Mouse (Mus musculus): ENCODE data around the gene Lztfl1. TPM values are rescaled to one million over a fixed set of nuclear protein-coding genes. Genes with fewer than 3 reads are reported as not detected.

Gene Lztfl1
- polyA plus RNA-seq, 1 experiment from 2014 or later: 48.4 TPM

- Histone ChIP-seq H3K4me2 (no peak overlapping the region), H3K4me1 (no peaks in the 10 kb centered on the region), H3K36me3 (no peaks in the 10 kb centered on the region), H3K27ac (no peak overlapping the region), H3K27me3 (replicated peaks) (no peaks in the 10 kb centered on the region), H3K9ac (no peak overlapping the region), H3K4me3 (replicated peaks) (no peak overlapping the region), H3K9me3 (no peaks in the 10 kb centered on the region)
- 61% methylated on average over 3 of the region's 3 CpGs for WGBS
- no peak for ATAC-seq (ENCODE audit: insufficient read depth, low FRiP score, low read depth)
Observed at GRCm38 (mm10) chr9:123734133-123734532, 16.6 kb upstream of the Lztfl1 start.

GRCm38 (mm10) chr9:123731271-123731670 is 13.8 kb upstream of the Lztfl1 start:
- Histone ChIP-seq H3K9me3 (no peaks in the 10 kb centered on the region), H3K27me3 (replicated peaks) (no peaks in the 10 kb centered on the region), H3K36me3 (no peaks in the 10 kb centered on the region), H3K27ac (no peak overlapping the region), H3K4me3 (replicated peaks) (no peak overlapping the region), H3K4me1 (no peaks in the 10 kb centered on the region), H3K4me2 (no peak overlapping the region), H3K9ac (no peak overlapping the region)
- 64% methylated on average over 3 of the region's 3 CpGs for WGBS
- ATAC-seq (ENCODE audit: insufficient read depth, low FRiP score, low read depth): no peak

- WGBS: 75% methylated on average over 2 of the region's 2 CpGs
- H3K36me3 ChIP-seq: no peaks in the 10 kb centered on the region
- no peaks in the 10 kb centered on the region for H3K27me3 ChIP-seq (replicated peaks)
- no peaks in the 10 kb centered on the region for H3K4me1 ChIP-seq
- H3K4me2 ChIP-seq: no peak overlapping the region
- no peak overlapping the region for H3K27ac ChIP-seq
- no peak overlapping the region for H3K9ac ChIP-seq
- no peak overlapping the region for H3K4me3 ChIP-seq (replicated peaks)
- no peak for ATAC-seq (ENCODE audit: insufficient read depth, low FRiP score, low read depth)
- no peaks in the 10 kb centered on the region for H3K9me3 ChIP-seq
Observed at GRCm38 (mm10) chr9:123722737-123723493, 5.4 kb upstream of the Lztfl1 start.

- Histone ChIP-seq H3K4me2 (peak overlapping the region; percentile 47), H3K4me3 (replicated peaks) (0 out of 2 replicates have a peak overlapping the region, but pooled peaks have one; percentile 1), H3K27ac (no peak overlapping the region), H3K9me3 (no peaks in the 10 kb centered on the region), H3K27me3 (replicated peaks) (no peaks in the 10 kb centered on the region), H3K36me3 (no peaks in the 10 kb centered on the region; the same call in 1 of the 2 replicates), H3K9ac (no peak overlapping the region), H3K4me1 (peaks cover 3% of the 10 kb centered on the region; the same call in 1 of the 2 replicates)
- 33% methylated on average over 3 of the region's 3 CpGs for WGBS
- ATAC-seq (ENCODE audit: insufficient read depth, low FRiP score, low read depth): no peak
Observed at GRCm38 (mm10) chr9:123716301-123716700, 1.2 kb downstream of the Lztfl1 start.

GRCm38 (mm10) chr9:123713111-123713510 is 4.4 kb downstream of the Lztfl1 start:
- no peak for ATAC-seq (ENCODE audit: insufficient read depth, low FRiP score, low read depth)
- WGBS: 82% methylated on average over 2 of the region's 2 CpGs
- H3K9ac ChIP-seq: no peak overlapping the region

GRCm38 (mm10) chr9:123709226-123709625 is 8.3 kb downstream of the Lztfl1 start:
- 48% methylated on average over 2 of the region's 2 CpGs for WGBS
- Histone ChIP-seq H3K9ac (no peak overlapping the region), H3K27me3 (replicated peaks) (no peaks in the 10 kb centered on the region), H3K4me3 (replicated peaks) (no peak overlapping the region), H3K36me3 (peaks cover 20% of the 10 kb centered on the region), H3K9me3 (no peaks in the 10 kb centered on the region), H3K4me1 (no peaks in the 10 kb centered on the region), H3K4me2 (no peak overlapping the region), H3K27ac (no peak overlapping the region)
- no peak for ATAC-seq (ENCODE audit: insufficient read depth, low FRiP score, low read depth)

More at GRCm38 (mm10) chr9:123713111-123713510, 4.4 kb downstream of the Lztfl1 start:
- Histone ChIP-seq H3K27ac (no peak overlapping the region), H3K27me3 (replicated peaks) (no peaks in the 10 kb centered on the region), H3K4me2 (no peak overlapping the region), H3K36me3 (peaks cover 7% of the 10 kb centered on the region), H3K4me3 (replicated peaks) (no peak overlapping the region), H3K4me1 (peaks cover 3% of the 10 kb centered on the region; the same call in 1 of the 2 replicates), H3K9me3 (no peaks in the 10 kb centered on the region)

- H3K9ac ChIP-seq: no peak overlapping the region
- no peak overlapping the region for H3K27ac ChIP-seq
- no peaks in the 10 kb centered on the region for H3K4me1 ChIP-seq
- peaks cover 15% of the 10 kb centered on the region; the same call in 1 of the 2 replicates for H3K36me3 ChIP-seq
- ATAC-seq (ENCODE audit: insufficient read depth, low FRiP score, low read depth): peak; percentile 95
- no peak overlapping the region for H3K4me2 ChIP-seq
- no peak overlapping the region for H3K4me3 ChIP-seq (replicated peaks)
- WGBS: 79% methylated on average over 5 of the region's 5 CpGs
- no peaks in the 10 kb centered on the region for H3K9me3 ChIP-seq
- no peaks in the 10 kb centered on the region for H3K27me3 ChIP-seq (replicated peaks)
Observed at GRCm38 (mm10) chr9:123701822-123702221, 15.7 kb downstream of the Lztfl1 start.

GRCm38 (mm10) chr9:123695634-123696302 is 21.7 kb downstream of the Lztfl1 start:
- H3K27me3 ChIP-seq (replicated peaks): no peaks in the 10 kb centered on the region
- no peak overlapping the region for H3K27ac ChIP-seq
- peaks cover 5% of the 10 kb centered on the region; the same call in 1 of the 2 replicates for H3K36me3 ChIP-seq
- no peaks in the 10 kb centered on the region for H3K4me1 ChIP-seq
- no peak overlapping the region for H3K4me2 ChIP-seq
- WGBS: 83% methylated on average over 3 of the region's 3 CpGs
- H3K4me3 ChIP-seq (replicated peaks): no peak overlapping the region
- no peak for ATAC-seq (ENCODE audit: insufficient read depth, low FRiP score, low read depth)
- no peaks in the 10 kb centered on the region for H3K9me3 ChIP-seq
- H3K9ac ChIP-seq: no peak overlapping the region

GRCm38 (mm10) chr9:123688227-123688626 is 29.3 kb downstream of the Lztfl1 start:
- WGBS: 83% methylated on average over 1 of the region's 1 CpGs
- ATAC-seq (ENCODE audit: insufficient read depth, low FRiP score, low read depth): no peak
- Histone ChIP-seq H3K36me3 (peaks cover 2% of the 10 kb centered on the region; the same call in 1 of the 2 replicates), H3K9me3 (no peaks in the 10 kb centered on the region), H3K4me2 (no peak overlapping the region), H3K4me1 (no peaks in the 10 kb centered on the region), H3K9ac (no peak overlapping the region), H3K27ac (no peak overlapping the region), H3K27me3 (replicated peaks) (no peaks in the 10 kb centered on the region), H3K4me3 (replicated peaks) (no peak overlapping the region)

GRCm38 (mm10) chr9:123686206-123686605 is 31.3 kb downstream of the Lztfl1 start:
- H3K9ac ChIP-seq: no peak overlapping the region
- no peak overlapping the region for H3K4me2 ChIP-seq
- H3K4me3 ChIP-seq (replicated peaks): no peak overlapping the region
- no peaks in the 10 kb centered on the region for H3K9me3 ChIP-seq
- ATAC-seq (ENCODE audit: insufficient read depth, low FRiP score, low read depth): no peak
- H3K27ac ChIP-seq: no peak overlapping the region
- H3K36me3 ChIP-seq: no peaks in the 10 kb centered on the region
- no peaks in the 10 kb centered on the region for H3K4me1 ChIP-seq
- no peaks in the 10 kb centered on the region for H3K27me3 ChIP-seq (replicated peaks)
- 77% methylated on average over 5 of the region's 5 CpGs for WGBS

- ATAC-seq (ENCODE audit: insufficient read depth, low FRiP score, low read depth): no peak
- 50% methylated on average over 3 of the region's 3 CpGs for WGBS
Observed at GRCm38 (mm10) chr9:123683704-123684103, 33.8 kb downstream of the Lztfl1 start.

GRCm38 (mm10) chr9:123679198-123679597 is 38.3 kb downstream of the Lztfl1 start:
- H3K4me1 ChIP-seq: peaks cover 8% of the 10 kb centered on the region
- H3K4me3 ChIP-seq (replicated peaks): peak overlapping the region; percentile 45; the same call in 1 of the 2 replicates
- no peak overlapping the region for H3K27ac ChIP-seq
- H3K9me3 ChIP-seq: no peaks in the 10 kb centered on the region
- 23% methylated on average over 2 of the region's 2 CpGs for WGBS
- peaks cover 28% of the 10 kb centered on the region for H3K27me3 ChIP-seq (replicated peaks)
- H3K4me2 ChIP-seq: peak overlapping the region; percentile 76
- no peaks in the 10 kb centered on the region for H3K36me3 ChIP-seq
- no peak overlapping the region for H3K9ac ChIP-seq
- no peak for ATAC-seq (ENCODE audit: insufficient read depth, low FRiP score, low read depth)

More at GRCm38 (mm10) chr9:123683704-123684103, 33.8 kb downstream of the Lztfl1 start:
- Histone ChIP-seq H3K9me3 (no peaks in the 10 kb centered on the region), H3K9ac (no peak overlapping the region), H3K27ac (no peak overlapping the region), H3K27me3 (replicated peaks) (peaks cover 6% of the 10 kb centered on the region), H3K4me1 (peaks cover 4% of the 10 kb centered on the region), H3K36me3 (no peaks in the 10 kb centered on the region), H3K4me2 (no peak overlapping the region), H3K4me3 (replicated peaks) (no peak overlapping the region)
